Mouse (Mus musculus) cerebellum, adult 2 months (tissue): ENCODE data around the gene Pou4f1. TPM values are rescaled to one million over a fixed set of nuclear protein-coding genes. Genes with fewer than 3 reads are reported as not detected.

Source experiments
- DNase-seq, 2 experiments: peaks; one replicate each; pipeline ENCODE4 v3.0.0; 2021
- H3K27ac ChIP-seq: fragments of 200-500 bp; 2 replicates; pipeline ENCODE4 v1.5.1; 2012; ENCODE audit warnings: low read length, control low read depth, inconsistent platforms; ENCODE audit not compliant: insufficient read depth
- H3K27me3 ChIP-seq: fragments of 200-500 bp; 2 replicates; pipeline ENCODE4 v1.6.1; 2012; ENCODE audit warnings: inconsistent platforms, mild to moderate bottlenecking, low read length, moderate library complexity; ENCODE audit not compliant: control insufficient read depth, insufficient read depth
- H3K4me1 ChIP-seq: fragments of 200-500 bp; 2 replicates; pipeline ENCODE4 v1.6.1; 2011; ENCODE audit warnings: low read length; ENCODE audit not compliant: control insufficient read depth, insufficient read depth
- H3K4me3 ChIP-seq: fragments of 200-500 bp; replicated peaks from 2 replicates; pipeline ENCODE3; 2011; ENCODE audit warnings: mild to moderate bottlenecking, low read depth, low read length, control low read depth; ENCODE audit not compliant: insufficient read depth
- CTCF ChIP-seq: fragments of 200-500 bp; IDR thresholded peaks from 2 replicates; pipeline ENCODE4 v1.5.1; 2011; ENCODE audit warnings: low read depth, mild to moderate bottlenecking, control low read depth, low read length, moderate library complexity, borderline replicate concordance; ENCODE audit not compliant: insufficient read depth
- POLR2A ChIP-seq: fragments of 200-500 bp; IDR thresholded peaks from 2 replicates; pipeline ENCODE4 v1.6.1; 2011; ENCODE audit warnings: low read length, control low read depth, borderline replicate concordance; ENCODE audit not compliant: insufficient read depth
- WGBS: fragments of 180-500 bp; shearing (Covaris S2); methylation state at CpG from one replicate; pipeline ENCODE4 v1.1.7; 2018; 5-methylcytosine and 5-hydroxymethylcytosine counted together
- polyA plus RNA-seq: library from polyadenylated mRNA; depleted of rRNA; stranded (reverse); fragments of >200 nt; gene quantifications from 2 replicates; pipeline ENCODE4 v1.2.3, GENCODE M21; 2012; rRNA removed

Gene Pou4f1
- polyA plus RNA-seq, 1 experiment = 0.61 TPM

- no peaks in the 10 kb centered on the region for H3K4me1 ChIP-seq
- TF ChIP-seq POLR2A (no peak), CTCF (no peak)
- WGBS = 10% methylated on average over 14 of the region's 14 CpGs
Observed at GRCm38 (mm10) chr14:104423688-104424470, 43.9 kb downstream of the Pou4f1 start.

More at GRCm38 (mm10) chr14:104423688-104424470, 43.9 kb downstream of the Pou4f1 start:
- no peaks in the 10 kb centered on the region; the same call in 1 of the 2 replicates for H3K27me3 ChIP-seq
- DNase-seq = no peak
- no peak overlapping the region for H3K27ac ChIP-seq
- H3K4me3 ChIP-seq = no peak overlapping the region

Other genes with a start within 250 kb of the Pou4f1 start
- gene Rnf219, start 54.6 kb upstream of the Pou4f1 start, polyA plus RNA-seq = 6.3 and 6.4 TPM in 2 replicates